Mouse (Mus musculus): ENCODE results near the gene Pxt1. TPM values are rescaled to one million over a fixed set of nuclear protein-coding genes. Genes with fewer than 3 reads are reported as not detected.
"Not testable (repeated sequence)": the region's sequence is repeated elsewhere in the genome, so short reads cannot be mapped to it uniquely, and the experiment has no call there.

Gene Pxt1
- 0.22 TPM in 1 of 2 replicates, not detected in the other for polyA plus RNA-seq (2012; rRNA removed)

DNA sequence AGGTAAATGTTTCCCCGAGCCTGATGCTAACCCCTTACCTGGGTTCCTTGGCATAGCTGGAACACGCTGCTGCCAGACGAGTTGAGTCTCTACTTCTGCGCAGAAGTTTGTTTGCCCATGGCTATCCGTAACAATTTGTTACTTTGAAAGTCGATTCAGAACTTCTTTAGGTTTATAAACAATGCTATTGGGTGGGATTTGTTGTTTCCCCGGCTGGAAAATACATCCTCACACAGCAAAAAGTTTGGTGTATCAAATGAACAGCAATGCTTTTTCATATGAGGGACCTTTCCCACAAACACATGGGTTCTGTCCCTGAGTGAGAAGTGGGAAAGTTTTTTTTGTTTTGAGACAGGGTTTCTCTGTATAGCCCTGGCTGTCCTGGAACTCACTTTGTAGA, at the start of gene Pxt1:
TSS of gene Pxt1 (minus strand) at position 101 of the 400 bp plus-strand sequence.
- H3K36me3 ChIP-seq (ENCODE audit: control insufficient read depth, insufficient read depth, low read length), result no peaks in the 10 kb centered on the region

DNA sequence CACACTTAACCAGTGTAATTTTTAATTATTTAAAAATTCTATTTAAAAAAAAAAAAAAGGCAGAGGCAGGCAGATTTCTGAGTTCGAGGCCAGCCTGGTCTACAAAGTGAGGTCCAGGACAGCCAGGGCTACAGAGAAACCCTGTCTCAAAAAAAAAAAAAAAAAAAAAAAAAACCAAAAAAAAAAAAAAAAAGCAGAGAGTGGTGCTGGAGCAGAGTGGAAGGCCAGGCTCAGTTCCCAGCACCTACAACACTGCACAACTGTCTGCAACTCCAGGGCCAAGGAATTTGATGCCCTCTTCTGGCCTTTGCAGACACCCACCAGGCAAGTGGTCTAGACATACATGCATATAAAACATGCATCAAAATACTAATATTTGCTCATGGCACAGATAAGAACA, 49.4 kb upstream of the Pxt1 start:
- H3K27me3 ChIP-seq (ENCODE audit: control insufficient read depth, insufficient read depth, low read length); H3K27ac ChIP-seq (ENCODE audit: insufficient read depth, low read depth, low read length); H3K4me3 ChIP-seq (ENCODE audit: low read depth, low read length); H3K4me1 ChIP-seq (ENCODE audit: control insufficient read depth, insufficient read depth, insufficient read length, low read length): not testable (repeated sequence)
- 100% methylated on average over 1 of the region's 1 CpGs for WGBS
- H3K36me3 ChIP-seq (ENCODE audit: control insufficient read depth, insufficient read depth, low read length), result peaks cover 43% of the 10 kb centered on the region

More for the DNA sequence above, at the start of gene Pxt1:
- WGBS, result 85% methylated on average over 7 of the region's 7 CpGs
- Histone ChIP-seq H3K4me1 (ENCODE audit: control insufficient read depth, insufficient read depth, insufficient read length, low read length) (no peaks in the 10 kb centered on the region), H3K4me3 (ENCODE audit: low read depth, low read length) (no peak within 1 kb of the TSS), H3K27me3 (ENCODE audit: control insufficient read depth, insufficient read depth, low read length) (no peaks in the 10 kb centered on the region), H3K27ac (ENCODE audit: insufficient read depth, low read depth, low read length) (no peak within 1 kb of the TSS)
- no peak for TF ChIP-seq CTCF (IDR thresholded peaks at IDR 0.05; ENCODE audit: extremely low read depth, insufficient read length, insufficient replicate concordance, low read depth, low read length)
- no peak for TF ChIP-seq POLR2A (IDR thresholded peaks at IDR 0.05; ENCODE audit: low read depth, low read length)

DNA sequence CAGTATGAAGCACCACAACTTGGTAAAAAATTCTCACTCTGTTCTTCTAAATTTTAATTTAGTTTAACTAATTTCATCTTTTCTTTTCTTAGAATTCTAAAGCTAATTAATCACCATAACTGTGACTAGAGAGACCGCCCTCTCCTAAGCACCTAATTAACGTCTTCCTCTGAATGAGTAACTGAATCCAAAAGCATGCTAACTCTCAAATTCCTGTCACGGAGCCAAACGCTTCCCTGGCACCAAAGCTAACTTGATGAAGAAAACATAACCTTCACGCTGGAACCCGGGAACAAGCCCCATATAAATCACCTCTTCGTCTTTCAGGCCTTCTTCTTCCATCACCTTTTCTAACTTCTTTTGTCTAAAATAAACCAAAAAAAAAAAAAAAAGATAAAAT, 48.5 kb upstream of the Pxt1 start:
- Histone ChIP-seq H3K4me3 (ENCODE audit: low read depth, low read length) (no peak overlapping the region), H3K27ac (ENCODE audit: insufficient read depth, low read depth, low read length) (no peak overlapping the region), H3K36me3 (ENCODE audit: control insufficient read depth, insufficient read depth, low read length) (peaks cover 42% of the 10 kb centered on the region), H3K4me1 (ENCODE audit: control insufficient read depth, insufficient read depth, insufficient read length, low read length) (no peaks in the 10 kb centered on the region), H3K27me3 (ENCODE audit: control insufficient read depth, insufficient read depth, low read length) (no peaks in the 10 kb centered on the region)
- WGBS, result 75% methylated on average over 7 of the region's 7 CpGs
- no peak for TF ChIP-seq CTCF (IDR thresholded peaks at IDR 0.05; ENCODE audit: extremely low read depth, insufficient read length, insufficient replicate concordance, low read depth, low read length)
- TF ChIP-seq POLR2A (IDR thresholded peaks at IDR 0.05; ENCODE audit: low read depth, low read length), result no peak

DNA sequence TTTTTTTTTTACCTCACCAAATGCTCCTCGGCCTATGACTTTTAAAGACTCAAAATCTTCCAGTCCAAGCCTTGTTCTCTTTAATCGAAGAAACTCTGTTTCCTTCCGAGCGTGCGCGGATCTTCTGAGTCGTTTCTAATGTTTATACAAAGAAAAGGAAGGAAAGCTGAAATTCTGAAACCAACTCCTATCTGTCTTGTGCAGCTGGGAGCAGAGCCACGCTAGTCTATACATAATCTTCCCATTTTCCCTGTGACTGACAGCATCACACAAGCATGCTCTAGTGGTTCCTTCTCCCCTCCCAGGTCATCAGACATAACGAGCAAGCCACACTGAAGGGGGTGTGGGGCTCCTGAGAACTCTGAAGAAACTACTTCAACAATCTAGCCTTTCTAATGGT, 47.6 kb upstream of the Pxt1 start:
- Histone ChIP-seq H3K27me3 (ENCODE audit: control insufficient read depth, insufficient read depth, low read length) (no peaks in the 10 kb centered on the region), H3K27ac (ENCODE audit: insufficient read depth, low read depth, low read length) (no peak overlapping the region), H3K36me3 (ENCODE audit: control insufficient read depth, insufficient read depth, low read length) (peaks cover 45% of the 10 kb centered on the region), H3K4me3 (ENCODE audit: low read depth, low read length) (no peak overlapping the region), H3K4me1 (ENCODE audit: control insufficient read depth, insufficient read depth, insufficient read length, low read length) (no peaks in the 10 kb centered on the region)
- no peak for TF ChIP-seq POLR2A (IDR thresholded peaks at IDR 0.05; ENCODE audit: low read depth, low read length)
- no peak for TF ChIP-seq CTCF (IDR thresholded peaks at IDR 0.05; ENCODE audit: extremely low read depth, insufficient read length, insufficient replicate concordance, low read depth, low read length)
- WGBS, result 80% methylated on average over 9 of the region's 9 CpGs

DNA sequence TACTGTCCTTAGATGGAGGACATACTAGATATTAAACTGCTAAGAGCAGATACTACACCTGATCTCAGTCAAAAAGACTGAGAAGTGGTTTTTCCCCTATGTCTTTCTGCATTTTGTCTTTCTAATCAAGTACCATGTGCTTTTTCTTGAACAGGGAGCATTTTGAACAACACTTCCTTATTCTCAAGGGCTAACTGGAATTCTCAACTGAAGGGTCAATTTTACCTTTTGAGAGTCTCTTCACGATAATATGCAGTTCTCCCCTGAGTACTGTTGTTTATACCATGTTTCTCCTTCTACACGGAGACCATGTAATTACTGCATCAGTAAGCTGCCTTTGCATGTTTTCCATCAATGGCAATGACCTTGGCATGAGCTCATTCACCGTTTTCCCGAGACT, 46.4 kb upstream of the Pxt1 start:
- H3K36me3 ChIP-seq (ENCODE audit: control insufficient read depth, insufficient read depth, low read length), result peaks cover 45% of the 10 kb centered on the region

DNA sequence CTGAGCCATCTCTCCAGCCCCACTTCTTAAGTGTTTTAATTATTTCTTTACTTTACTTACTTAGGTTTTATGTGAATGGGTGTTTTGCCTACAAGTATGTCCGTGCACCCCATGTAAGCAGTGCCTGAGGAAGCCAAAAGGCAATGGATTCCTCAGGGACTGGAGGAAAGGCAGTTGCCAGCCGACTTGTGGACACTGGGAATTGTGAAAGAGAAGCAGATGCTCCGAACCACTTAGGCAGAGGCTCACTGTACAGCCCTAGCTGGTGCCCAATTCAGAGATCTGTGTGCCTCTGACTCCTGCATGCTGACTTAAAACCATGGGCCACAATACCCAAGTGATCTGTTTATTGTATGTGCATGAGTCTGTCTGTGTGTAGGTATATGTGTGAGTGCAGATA, 45.4 kb upstream of the Pxt1 start:
- 82% methylated on average over 3 of the region's 3 CpGs for WGBS

More for the DNA sequence above, 46.4 kb upstream of the Pxt1 start:
- no peak overlapping the region for H3K4me3 ChIP-seq (ENCODE audit: low read depth, low read length)
- no peaks in the 10 kb centered on the region for H3K4me1 ChIP-seq (ENCODE audit: control insufficient read depth, insufficient read depth, insufficient read length, low read length)
- TF ChIP-seq CTCF (IDR thresholded peaks at IDR 0.05; ENCODE audit: extremely low read depth, insufficient read length, insufficient replicate concordance, low read depth, low read length) (no peak), POLR2A (IDR thresholded peaks at IDR 0.05; ENCODE audit: low read depth, low read length) (no peak)
- H3K27ac ChIP-seq (ENCODE audit: insufficient read depth, low read depth, low read length), result no peak overlapping the region
- 45% methylated on average over 4 of the region's 4 CpGs for WGBS
- no peaks in the 10 kb centered on the region for H3K27me3 ChIP-seq (ENCODE audit: control insufficient read depth, insufficient read depth, low read length)

DNA sequence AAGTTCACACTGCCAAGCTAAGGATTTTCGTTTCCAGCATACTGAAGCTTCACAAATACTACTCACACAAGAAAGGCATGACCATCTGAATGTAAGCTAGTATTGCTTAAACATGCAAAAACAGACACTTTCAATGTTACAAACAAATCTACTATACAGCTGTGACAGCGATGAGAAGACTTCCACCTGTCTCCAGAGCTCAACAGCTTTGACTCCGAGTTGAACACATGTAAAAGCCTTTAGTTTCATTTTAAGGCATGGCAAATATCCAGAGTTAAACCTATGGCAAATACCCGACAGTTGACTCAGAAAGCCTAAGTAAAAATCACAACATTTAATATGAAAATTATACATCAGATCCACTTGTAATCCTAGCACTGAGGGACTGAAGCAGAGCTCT, 44.7 kb upstream of the Pxt1 start:
- peaks cover 56% of the 10 kb centered on the region for H3K36me3 ChIP-seq (ENCODE audit: control insufficient read depth, insufficient read depth, low read length)
- 74% methylated on average over 4 of the region's 4 CpGs for WGBS
- H3K4me3 ChIP-seq (ENCODE audit: low read depth, low read length), result no peak overlapping the region
- TF ChIP-seq POLR2A (IDR thresholded peaks at IDR 0.05; ENCODE audit: low read depth, low read length) (no peak), CTCF (IDR thresholded peaks at IDR 0.05; ENCODE audit: extremely low read depth, insufficient read length, insufficient replicate concordance, low read depth, low read length) (no peak)
- H3K27me3 ChIP-seq (ENCODE audit: control insufficient read depth, insufficient read depth, low read length), result no peaks in the 10 kb centered on the region
- H3K4me1 ChIP-seq (ENCODE audit: control insufficient read depth, insufficient read depth, insufficient read length, low read length), result no peaks in the 10 kb centered on the region
- no peak overlapping the region for H3K27ac ChIP-seq (ENCODE audit: insufficient read depth, low read depth, low read length)

More for the DNA sequence above, 45.4 kb upstream of the Pxt1 start:
- Histone ChIP-seq H3K4me3 (ENCODE audit: low read depth, low read length) (no peak overlapping the region), H3K27ac (ENCODE audit: insufficient read depth, low read depth, low read length) (no peak overlapping the region), H3K36me3 (ENCODE audit: control insufficient read depth, insufficient read depth, low read length) (peaks cover 51% of the 10 kb centered on the region), H3K4me1 (ENCODE audit: control insufficient read depth, insufficient read depth, insufficient read length, low read length) (no peaks in the 10 kb centered on the region), H3K27me3 (ENCODE audit: control insufficient read depth, insufficient read depth, low read length) (no peaks in the 10 kb centered on the region)
- TF ChIP-seq POLR2A (IDR thresholded peaks at IDR 0.05; ENCODE audit: low read depth, low read length) (no peak), CTCF (IDR thresholded peaks at IDR 0.05; ENCODE audit: extremely low read depth, insufficient read length, insufficient replicate concordance, low read depth, low read length) (no peak)

DNA sequence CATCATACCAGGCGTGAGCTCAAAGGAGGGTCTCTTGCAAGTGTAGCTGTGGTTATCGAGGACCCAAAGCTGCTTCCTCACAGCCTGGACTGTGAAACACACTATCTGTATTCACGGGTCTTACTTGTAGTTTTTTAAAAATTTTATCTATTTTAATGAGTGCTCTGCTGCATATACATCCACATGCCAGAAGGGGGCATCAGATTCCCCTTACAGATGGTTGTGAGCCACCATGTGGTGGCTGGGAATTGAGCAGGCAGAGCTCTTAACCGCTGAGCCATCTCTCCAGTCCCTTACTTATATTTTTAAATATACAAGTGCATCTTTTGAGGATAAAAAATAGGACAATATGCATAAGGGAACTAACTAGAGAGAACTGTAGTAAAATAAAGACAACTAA, 44.1 kb upstream of the Pxt1 start:
- Histone ChIP-seq H3K27ac (ENCODE audit: insufficient read depth, low read depth, low read length) (no peak overlapping the region), H3K27me3 (ENCODE audit: control insufficient read depth, insufficient read depth, low read length) (no peaks in the 10 kb centered on the region), H3K4me3 (ENCODE audit: low read depth, low read length) (no peak overlapping the region), H3K36me3 (ENCODE audit: control insufficient read depth, insufficient read depth, low read length) (peaks cover 60% of the 10 kb centered on the region), H3K4me1 (ENCODE audit: control insufficient read depth, insufficient read depth, insufficient read length, low read length) (no peaks in the 10 kb centered on the region)
- WGBS, result 60% methylated on average over 4 of the region's 4 CpGs
- TF ChIP-seq CTCF (IDR thresholded peaks at IDR 0.05; ENCODE audit: extremely low read depth, insufficient read length, insufficient replicate concordance, low read depth, low read length), result peak; percentile 92; the same call in 1 of the 2 replicates
- TF ChIP-seq POLR2A (IDR thresholded peaks at IDR 0.05; ENCODE audit: low read depth, low read length), result no peak

All from small intestine, adult 2 months (tissue).